Mouse (Mus musculus) lung, postnatal 4 days (tissue): ENCODE data around the gene Got2.

Source experiments
- DNase-seq, 2 experiments: peaks; one replicate each; pipeline ENCODE4 v3.0.0; 2021

The Got2 gene

DNA sequence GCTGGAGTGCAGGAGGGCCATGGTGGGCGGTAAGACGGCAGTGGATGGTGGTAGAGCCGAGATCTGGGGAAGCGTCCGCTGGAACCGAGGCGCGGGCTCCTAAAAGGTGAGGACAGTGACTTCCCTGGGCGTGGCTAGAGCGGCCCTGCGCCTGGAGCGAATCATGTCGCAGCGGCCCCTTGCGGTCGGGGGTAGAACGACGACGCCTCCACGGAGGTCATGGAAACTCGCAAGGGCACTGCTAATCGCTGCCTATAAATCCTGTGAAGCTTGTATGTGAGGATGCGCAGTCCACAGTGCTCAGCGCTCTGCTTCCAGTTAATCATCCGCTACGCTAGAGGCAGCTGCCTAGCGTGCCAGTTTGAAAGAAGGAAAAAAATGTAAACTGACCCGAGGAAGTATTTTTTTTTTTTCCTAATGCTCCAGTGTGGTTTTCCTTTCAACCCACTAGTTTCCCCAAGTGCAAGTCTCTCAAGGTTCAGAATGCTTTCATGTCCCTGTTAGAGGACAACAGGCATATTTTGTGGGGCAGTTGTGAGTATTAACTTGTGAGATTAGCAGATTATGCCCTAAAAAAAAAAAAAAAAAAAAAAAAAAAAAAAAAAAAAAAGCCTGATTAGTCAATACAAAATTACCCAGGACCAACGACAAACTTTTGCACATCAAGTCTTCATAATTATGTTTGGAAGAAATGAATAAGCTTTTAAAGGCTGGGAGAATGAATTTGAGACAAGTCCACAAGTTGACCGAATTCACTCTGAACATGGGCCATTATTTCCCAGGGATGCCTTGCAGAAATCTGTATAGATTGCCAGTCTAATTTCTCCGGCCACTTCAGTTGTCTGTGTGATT, at the start of gene Got2:
TSS of gene Got2 (minus strand) at position 263 of the 852 bp plus-strand sequence.
- DNase-seq, result peak; percentile 90 to 92

DNA sequence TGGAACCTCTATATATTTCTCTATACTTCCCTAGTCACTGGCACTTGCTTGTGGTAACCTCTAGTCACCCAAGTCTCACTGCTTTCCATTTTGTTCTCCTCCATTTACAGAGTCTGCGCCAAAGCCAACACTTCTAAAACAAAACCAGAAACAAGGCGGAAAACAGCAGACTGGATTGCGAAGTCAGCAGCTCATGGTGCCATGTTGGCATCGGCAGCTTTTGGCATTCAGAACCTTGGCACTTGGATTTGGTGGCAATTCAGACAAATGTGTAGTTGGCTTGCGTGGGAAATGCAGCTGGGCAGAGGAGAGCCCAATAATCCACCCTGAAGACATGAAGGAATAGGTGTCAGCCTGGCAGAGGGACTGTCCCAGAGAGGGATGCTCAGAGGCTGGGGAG, 44.5 kb upstream of the Got2 start:
- no peak for DNase-seq

DNA sequence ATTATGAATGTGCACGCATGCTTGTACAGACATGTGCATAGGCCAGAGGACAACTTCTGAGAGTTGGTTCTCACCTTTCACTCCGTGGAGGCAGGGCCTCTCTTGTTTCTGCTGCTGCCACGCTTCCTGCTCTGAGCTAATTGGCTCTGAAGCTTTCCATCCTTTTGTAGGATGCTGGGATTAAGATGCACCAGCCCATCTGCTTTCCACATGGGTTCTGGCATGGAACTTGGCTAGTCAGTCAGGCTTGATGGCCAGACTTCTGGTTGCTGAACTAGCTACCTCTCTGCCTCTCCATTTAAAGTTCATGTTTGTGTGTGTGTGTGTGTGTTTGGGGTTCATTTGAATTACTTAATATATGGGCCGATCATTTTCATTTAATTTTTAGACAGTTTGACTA, 41.5 kb upstream of the Got2 start:
- DNase-seq, result no peak

DNA sequence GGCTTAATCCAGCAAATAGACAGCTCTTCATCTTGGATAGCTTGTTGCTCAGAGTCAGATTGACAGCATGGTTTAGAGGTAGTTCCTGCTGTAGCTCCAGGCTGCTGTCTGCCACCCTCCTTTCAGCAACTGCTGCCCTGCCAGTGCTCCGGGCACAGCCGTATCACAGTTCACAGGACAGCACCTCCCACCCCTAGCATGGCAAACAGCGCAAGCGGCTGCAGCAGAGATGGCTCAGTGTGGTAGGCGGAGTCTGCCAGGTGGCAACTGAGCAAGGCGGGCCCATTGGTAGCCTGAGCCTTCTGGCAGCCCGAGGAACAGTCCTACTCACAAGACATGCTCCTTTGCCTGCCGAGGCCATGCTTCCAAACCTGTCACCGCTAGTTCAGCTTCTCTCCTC, 27.8 kb upstream of the Got2 start:
- no peak for DNase-seq

DNA sequence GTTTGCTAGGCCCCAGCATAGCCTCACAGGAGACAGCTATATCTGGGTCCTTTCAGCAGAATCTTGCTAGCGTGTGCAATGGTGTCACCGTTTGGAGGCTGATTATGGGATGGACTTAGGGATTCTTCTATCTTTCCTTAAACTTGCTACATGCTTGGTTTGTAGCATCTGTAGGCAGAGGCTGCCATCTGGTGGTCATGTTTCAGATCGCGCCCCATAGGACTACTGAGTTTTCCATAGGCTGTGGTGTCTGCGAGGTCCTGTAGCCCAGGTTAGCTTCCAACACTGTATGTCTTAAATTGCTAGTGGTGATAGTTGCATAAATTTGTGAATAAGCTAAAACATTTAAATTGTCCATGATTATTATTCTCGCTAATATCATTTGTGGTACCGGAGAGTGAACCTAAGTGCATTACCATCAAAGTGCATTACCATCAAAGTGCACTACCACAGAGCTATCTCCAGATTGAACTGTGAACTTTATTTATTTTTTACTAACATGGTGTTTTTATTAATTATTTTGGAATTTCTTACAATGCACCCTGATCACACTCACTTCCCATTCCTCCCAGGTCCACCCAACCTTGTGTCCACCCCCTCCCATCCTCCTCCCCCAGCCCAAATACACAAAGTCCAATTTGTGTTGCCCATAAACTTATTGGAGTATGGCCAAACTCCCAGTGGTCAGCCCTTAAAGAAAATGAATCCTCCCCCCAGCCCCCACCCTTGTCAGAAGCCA, 26.7 kb upstream of the Got2 start:
- DNase-seq, result peak; percentile 59 to 78

DNA sequence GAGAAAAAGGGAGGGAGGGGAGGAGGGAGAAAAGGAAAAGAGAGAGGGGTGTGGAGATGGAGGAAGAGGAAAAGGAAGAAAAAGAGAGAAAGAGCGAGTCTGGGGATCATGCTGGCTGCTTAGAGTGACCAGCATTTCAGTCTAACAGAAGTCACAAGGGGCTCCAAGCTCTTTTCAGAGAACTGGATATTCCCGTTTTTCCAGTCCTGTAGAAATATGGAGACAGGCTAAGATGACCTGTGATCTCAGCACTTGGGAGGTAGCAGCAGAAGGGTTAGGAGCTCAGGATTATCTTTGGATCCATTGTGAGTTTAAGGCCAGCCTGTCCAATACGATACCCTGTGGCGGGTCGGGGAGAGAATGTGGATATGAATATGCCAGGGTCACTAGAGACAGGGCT, 22.9 kb upstream of the Got2 start:
- DNase-seq, result no peak

DNA sequence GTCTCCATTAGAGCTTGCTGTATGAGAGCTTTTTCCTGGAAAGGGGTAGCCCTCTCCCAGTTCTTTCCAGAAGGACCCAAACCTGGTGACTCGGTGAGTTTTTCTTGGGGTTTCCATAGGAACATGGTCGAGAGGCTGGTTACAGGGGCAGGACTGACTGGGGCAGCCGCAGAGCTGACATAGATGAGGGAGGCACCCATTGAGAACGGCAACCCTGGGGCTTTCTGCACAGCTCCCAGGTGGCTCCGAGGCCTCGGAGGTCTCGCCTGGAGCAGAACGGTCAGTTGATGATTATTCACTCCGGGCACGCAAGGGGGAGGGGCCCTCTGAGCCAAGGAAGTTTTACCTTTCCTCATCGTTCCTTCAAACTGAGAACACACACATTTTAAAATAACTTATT, 19.5 kb upstream of the Got2 start:
- DNase-seq, result no peak

DNA sequence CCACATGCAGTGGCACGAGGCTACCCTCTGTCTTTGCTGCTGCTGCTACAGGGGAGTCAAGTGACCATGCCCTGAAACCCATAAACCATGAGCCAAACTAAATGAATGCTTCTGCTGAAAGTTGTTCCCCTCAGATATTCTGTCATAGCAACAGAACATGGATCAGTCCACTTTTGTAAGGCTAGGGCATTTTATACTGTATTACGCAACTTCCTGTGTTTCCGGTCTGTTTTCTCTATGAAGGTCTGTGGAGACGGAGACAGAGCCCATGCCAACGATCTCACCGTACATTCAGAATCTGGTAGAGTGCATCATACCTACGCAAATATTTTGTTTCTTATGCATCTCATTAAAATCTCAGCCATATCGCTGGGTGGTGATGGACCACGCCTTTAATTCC, 18.4 kb upstream of the Got2 start:
- DNase-seq, result no peak

DNA sequence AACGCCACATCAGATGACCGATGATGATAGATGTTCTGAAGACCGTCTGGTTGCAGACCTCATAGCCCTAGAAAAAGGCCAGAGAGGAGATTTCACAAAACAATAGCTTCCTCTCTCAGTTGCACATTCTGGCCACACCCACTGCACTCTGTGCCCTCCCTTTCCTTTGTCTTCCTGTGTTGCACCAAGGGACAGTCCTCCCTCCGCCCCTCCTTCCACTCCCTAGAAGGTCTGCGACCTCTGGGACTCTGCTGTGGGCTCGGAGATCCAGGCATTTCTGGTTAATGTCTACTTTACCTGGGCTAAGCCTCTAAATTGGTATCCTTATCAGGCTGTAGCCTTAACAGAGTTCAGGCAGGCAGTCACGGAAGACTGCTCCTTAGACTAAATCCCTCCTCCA, 13.5 kb upstream of the Got2 start:
- peak in 1 of 2 experiments; percentile 37 for DNase-seq

DNA sequence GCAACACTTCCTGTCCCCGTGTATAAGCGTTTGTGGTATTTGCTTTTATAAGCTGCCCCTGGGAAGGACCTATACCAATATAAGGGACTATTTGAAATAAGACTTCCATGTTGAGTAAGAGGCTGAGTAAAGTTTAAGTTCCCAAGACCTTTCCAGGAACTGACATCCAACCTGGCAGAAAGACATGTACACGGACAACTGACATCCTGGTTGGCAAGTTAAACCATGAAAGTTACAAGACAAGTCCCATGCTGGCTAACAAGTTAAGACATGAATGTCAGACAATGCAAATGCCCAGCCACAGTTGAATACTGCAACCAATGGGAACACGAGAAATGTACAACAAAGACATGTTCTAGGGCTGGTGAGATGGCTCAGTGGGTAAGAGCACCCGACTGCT, 5.4 kb upstream of the Got2 start:
- no peak for DNase-seq

DNA sequence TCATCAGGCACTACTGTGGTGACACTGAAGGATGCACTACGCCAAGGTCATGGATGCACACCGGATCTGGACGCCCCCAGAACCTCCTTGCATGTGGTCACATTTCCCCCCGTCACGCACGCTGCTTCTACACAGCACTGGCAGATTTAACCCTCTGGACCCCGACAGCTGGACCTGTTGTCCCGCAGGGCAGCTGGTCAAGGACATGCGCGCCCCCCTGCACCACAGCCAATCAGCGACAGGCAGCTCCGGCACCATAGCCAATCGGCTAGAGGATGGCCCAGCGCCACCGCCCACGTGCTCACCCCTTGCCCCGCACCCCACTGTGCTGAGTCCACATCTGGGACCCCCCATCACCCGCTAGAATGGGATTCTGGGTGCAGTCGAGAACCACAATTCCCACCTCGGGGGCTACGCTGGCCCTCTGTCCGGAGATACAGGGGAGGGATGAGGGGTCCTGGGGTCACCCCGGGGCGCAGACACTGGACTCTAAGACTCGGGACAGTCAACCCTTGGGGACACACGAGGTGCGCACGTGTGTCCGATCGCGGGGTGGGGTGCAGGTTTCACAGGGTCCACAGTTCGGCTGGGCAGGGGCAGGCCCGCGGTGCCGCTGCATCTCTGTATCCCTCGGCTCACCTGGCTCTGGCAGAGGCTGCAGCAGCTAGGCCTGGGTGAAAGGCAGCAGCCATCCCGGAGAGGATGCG, 616 bp downstream of the Got2 start:
- peak; percentile 80 to 86 for DNase-seq

DNA sequence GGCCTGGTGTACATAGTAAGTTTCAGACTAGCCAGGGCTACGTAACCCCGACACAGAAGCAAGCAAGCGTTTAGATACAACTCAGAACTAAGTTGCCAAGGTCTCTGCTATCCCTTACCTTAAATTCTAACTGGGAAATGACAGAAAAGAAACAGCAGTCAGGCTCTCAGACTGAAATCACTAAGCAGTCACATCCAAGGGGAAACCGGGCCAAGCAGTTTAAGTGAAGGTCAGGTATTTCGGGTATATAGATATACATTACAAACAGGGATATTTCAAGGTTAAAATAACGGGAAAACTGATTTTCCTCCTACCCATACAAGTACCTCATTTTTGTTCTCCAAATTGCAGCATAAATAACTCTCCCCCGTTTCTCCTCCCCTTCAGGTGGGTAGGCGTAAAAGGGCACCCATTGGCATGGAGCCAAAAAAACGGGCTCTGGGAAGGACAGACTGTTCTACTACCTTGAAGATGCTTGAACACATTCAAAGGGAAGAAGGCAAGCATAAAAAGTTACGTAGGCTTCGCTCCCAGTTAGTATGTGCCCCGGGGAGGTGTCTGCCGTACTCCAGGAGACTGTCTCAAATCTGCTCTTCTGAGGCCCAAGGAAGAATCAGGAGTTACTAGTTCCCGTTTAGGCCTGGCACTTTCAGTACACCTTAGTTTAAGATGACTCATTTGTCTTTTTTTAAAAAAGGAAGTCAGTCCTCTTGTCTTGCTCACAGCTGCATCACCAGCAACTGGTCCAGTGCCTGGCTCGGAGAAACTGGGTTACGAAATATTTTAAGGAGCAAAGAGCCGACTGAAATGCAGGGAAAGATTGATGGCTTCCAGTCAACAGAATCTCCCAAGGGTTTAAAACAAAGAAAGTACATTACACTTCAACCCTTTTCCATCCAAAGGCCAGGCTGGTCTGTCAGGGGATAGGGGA, 1.4 kb downstream of the Got2 start:
- DNase-seq, result peak in 1 of 2 experiments; percentile 19

DNA sequence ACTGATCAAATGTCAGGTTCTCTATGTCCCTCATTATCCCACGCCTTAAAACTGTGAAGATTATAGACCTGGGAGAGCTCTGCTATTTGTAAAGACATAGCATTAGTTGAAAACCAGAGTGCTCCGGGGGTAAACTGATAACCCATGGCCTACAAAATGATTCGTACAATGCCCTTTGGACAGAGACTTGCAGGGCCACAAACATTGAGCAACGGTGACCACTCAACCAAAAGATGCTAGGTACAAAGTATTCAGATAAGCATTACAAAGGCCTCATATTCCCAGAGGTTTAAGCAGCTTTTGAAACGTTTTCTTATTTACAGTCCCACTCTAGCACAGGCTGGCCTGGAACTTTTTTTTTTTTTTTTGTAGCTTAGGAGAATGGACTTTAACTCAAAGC, 2.4 kb downstream of the Got2 start:
- no peak for DNase-seq

DNA sequence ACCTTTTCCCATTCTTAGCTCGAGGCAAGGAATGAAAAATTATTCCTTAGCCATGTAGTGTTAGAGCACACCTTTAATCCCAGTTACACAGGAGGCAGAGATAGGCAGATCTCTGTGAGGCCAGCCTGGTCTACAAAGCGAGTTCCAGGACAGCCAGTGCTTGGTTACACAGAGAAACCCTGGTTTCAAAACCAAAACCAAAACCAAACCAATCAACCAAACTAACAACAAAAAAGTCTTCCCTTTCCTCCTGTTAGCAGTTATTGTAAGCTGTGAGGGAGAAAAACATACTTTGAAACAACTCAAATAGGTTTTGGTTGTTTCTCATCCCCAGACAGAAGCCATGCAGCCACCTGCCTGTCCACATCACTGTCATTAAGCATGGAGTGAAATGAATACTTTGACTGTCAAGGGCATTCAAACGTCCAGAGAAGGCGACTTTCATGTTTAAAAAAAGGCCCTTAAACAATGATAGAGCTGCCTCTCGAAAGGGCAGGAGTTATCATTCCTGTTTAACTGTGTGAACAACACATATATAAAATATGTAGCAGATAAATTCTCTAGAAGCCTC, 3.0 kb downstream of the Got2 start:
- no peak for DNase-seq

DNA sequence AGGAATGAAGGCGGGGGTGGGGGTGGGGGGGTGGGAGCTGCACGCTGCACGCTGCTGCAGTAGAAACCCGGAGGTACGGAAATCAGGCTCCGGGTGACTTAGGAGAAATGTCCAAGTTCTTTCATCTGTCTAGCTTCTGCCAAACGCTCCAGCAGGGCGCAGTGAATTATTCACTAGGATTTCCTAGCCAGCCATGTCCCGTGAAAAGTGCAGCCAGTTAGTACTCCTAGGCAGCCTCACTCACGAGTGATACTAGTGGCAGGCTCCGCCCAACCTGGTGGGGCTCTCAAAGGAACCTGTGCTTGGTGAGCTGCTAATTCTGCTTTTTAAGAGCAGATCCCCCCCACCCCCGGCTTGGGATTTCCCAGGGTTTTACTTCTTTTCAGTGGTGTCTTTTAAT, 3.9 kb downstream of the Got2 start:
- no peak for DNase-seq

DNA sequence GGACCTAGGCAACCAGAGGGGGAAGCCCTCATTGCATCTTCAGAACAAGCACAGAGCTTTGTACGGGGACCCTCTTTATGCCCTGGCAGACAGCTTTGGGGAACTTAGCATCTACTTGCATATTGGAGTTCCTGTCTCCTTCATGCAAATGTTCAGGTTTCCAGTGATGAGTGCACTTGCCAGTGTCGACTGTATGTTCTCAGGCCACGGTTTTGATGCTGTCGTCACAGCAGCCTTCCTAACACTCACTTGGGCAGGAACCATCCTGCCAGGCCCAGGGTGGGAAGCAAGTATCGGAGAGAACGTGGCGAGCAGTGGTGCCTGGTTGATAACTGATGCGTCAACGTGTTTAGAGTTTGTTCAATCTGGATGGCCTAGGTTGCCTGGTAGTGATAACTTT, 6.2 kb downstream of the Got2 start:
- no peak for DNase-seq

DNA sequence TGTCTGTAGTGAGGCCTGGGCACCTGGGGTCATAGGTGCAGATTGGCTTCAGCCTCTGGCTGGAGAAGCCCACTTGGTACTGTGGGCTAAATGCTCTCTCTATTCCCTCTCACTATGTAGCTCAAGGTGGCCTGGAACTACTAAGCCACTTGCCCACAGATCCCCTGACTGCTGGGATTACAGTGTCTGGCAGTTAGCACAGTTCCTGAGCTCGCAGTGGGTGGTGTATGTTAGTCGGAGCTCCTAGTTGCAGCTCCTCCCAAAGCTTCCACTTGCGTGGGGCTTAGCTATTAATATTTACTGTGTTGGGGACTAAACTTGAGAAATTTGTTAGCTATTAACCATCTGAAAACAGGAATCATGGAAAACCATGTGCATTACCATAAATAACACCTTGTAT, 6.8 kb downstream of the Got2 start:
- no peak for DNase-seq

DNA sequence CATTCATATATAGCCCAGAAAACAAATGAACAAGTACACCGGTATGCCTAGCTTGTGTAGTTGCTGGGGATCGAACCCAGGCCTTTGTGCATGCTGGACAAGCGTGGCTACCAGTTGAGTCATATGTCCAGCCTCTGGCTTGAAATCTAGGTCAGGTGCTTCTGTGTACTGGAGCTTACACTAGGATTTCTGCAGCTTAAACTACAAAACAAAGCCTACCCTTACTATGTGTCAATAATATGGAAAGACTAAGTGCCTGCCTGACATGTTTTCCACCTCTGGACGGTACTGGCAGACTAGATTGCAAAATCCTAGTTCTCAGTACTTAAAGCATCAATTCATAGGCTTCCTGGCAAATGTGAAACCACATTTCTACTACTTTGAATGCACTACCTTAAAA, 8.5 kb downstream of the Got2 start:
- DNase-seq, result no peak

DNA sequence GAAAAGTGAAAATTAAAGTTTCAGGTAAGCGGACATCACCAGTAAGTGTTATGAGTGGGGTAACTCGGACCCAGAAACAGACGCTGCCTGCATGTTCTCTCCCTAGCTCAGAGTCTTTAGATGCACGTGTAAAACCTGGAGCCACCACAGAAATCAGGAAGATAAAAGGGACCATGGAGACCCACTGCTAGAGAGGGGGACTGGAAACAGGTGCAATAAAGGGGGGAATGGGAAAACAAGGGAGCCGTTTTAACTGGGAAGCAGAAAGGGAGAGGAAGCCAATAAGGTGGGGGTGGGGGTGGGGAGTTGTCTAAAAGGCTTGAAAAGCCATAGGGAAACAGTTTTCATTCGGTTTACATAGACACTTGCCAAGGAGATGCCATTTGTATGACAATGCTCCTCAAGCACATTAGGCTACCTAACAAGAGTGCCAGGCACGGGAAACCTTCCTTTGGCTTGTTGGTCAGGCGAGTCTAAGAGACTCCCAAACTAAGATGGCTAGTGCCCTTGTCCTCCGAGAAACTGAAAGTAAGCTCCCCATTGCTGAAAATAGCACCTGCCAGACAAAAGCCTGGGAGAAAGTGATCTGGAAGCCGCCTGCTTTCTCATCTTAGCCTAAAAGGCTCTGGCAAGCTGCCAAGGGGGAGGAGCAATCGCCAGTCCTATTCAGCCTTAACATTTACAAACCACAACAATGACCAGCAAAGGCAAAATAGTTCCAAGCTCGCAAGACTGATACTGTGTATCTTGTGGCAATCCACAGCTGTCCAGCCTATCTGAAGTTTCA, 10.0 kb downstream of the Got2 start:
- DNase-seq, result peak; percentile 40 to 56

DNA sequence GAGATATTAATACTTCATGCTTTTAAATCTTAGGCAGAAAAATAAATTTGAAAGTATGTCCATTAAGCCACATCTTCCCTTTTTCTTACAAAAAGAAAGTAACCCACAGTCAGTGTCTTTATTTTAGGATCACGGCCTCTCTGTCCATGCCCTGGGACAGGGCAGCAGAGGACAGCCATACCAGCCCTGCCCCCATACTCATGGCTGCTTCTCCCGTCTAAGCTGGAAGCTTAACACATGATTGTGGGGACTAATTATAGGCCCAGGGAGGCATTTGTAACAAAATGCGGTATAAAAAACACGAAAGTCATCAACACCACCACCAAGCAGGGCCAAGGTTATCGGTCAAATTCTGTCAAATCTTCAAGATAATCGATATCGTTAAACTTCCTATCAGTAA, 13.1 kb downstream of the Got2 start:
- DNase-seq, result no peak

DNA sequence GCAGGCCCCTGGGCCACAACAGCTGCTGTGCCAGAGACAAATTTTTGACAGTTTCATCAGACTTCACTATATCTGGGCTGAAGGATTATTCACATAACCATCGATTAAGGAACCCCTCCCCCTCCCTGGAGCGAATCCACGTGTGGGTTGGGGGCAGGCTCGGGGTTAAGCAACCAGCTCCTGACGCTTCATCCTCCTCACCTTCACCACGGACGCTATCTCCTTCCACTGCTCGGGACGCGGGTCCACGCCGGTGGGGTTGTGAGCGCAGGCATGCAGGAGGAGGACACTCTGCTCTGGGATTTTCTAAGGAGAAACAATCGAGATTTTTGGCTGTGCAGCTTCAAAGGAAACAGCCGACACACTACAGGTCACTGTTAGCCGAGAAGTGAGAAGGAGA, 16.7 kb downstream of the Got2 start:
- DNase-seq, result no peak
